Mouse (Mus musculus): ENCODE measurements around the gene Prn. TPM values are rescaled to one million over a fixed set of nuclear protein-coding genes. Genes with fewer than 3 reads are reported as not detected.
A peak's percentile ranks its signal among the peaks of the same experiment; 100 is the strongest.

The Prn gene
- polyA plus RNA-seq, 1 experiment from 2014 or later: not detected

- Histone ChIP-seq H3K27ac (replicated peaks) (peak overlapping the region; percentile 67), H3K36me3 (no peaks in the 10 kb centered on the region), H3K4me3 (0 out of 2 replicates have a peak overlapping the region, but pooled peaks have one; percentile 2), H3K4me1 (peaks cover 39% of the 10 kb centered on the region), H3K27me3 (ENCODE audit: low read depth, poor library complexity, severe bottlenecking) (no peaks in the 10 kb centered on the region), H3K9me3 (replicated peaks) (no peaks in the 10 kb centered on the region)
- no peak for DNase-seq (ENCODE audit: low spot score)
- 30% methylated on average over 5 of the region's 5 CpGs for WGBS
Measured at GRCm38 (mm10) chr2:131892534-131892933, 17.2 kb upstream of the Prn start.

GRCm38 (mm10) chr2:131895106-131895505, 14.7 kb upstream of the Prn start:
- Histone ChIP-seq H3K9me3 (replicated peaks) (no peaks in the 10 kb centered on the region), H3K27me3 (ENCODE audit: low read depth, poor library complexity, severe bottlenecking) (no peaks in the 10 kb centered on the region), H3K36me3 (no peaks in the 10 kb centered on the region), H3K4me1 (peaks cover 21% of the 10 kb centered on the region), H3K4me3 (no peak overlapping the region), H3K27ac (replicated peaks) (no peak overlapping the region)
- DNase-seq (ENCODE audit: low spot score): no peak
- WGBS: 87% methylated on average over 2 of the region's 2 CpGs

- no peaks in the 10 kb centered on the region for H3K9me3 ChIP-seq (replicated peaks)
- no peak for DNase-seq (ENCODE audit: low spot score)
- no peaks in the 10 kb centered on the region for H3K36me3 ChIP-seq
- no peak overlapping the region for H3K4me3 ChIP-seq
- WGBS: 93% methylated on average over 4 of the region's 4 CpGs
- H3K27me3 ChIP-seq (ENCODE audit: low read depth, poor library complexity, severe bottlenecking): no peaks in the 10 kb centered on the region
- H3K4me1 ChIP-seq: peaks cover 15% of the 10 kb centered on the region
- no peak overlapping the region for H3K27ac ChIP-seq (replicated peaks)
Measured at GRCm38 (mm10) chr2:131896011-131896410, 13.7 kb upstream of the Prn start.

GRCm38 (mm10) chr2:131897336-131898109, 12.2 kb upstream of the Prn start:
- H3K36me3 ChIP-seq: no peaks in the 10 kb centered on the region
- WGBS: 95% methylated on average over 12 of the region's 12 CpGs
- no peaks in the 10 kb centered on the region for H3K27me3 ChIP-seq (ENCODE audit: low read depth, poor library complexity, severe bottlenecking)
- no peaks in the 10 kb centered on the region for H3K9me3 ChIP-seq (replicated peaks)
- no peak overlapping the region for H3K4me3 ChIP-seq
- H3K27ac ChIP-seq (replicated peaks): no peak overlapping the region
- H3K4me1 ChIP-seq: peaks cover 5% of the 10 kb centered on the region
- DNase-seq (ENCODE audit: low spot score): no peak

GRCm38 (mm10) chr2:131902423-131902822, 7.3 kb upstream of the Prn start:
- H3K9me3 ChIP-seq (replicated peaks): no peaks in the 10 kb centered on the region
- H3K27ac ChIP-seq (replicated peaks): no peak overlapping the region
- no peak overlapping the region for H3K4me3 ChIP-seq
- H3K4me1 ChIP-seq: no peaks in the 10 kb centered on the region
- H3K36me3 ChIP-seq: no peaks in the 10 kb centered on the region
- H3K27me3 ChIP-seq (ENCODE audit: low read depth, poor library complexity, severe bottlenecking): no peaks in the 10 kb centered on the region
- DNase-seq (ENCODE audit: low spot score): no peak
- WGBS: 55% methylated on average over 2 of the region's 3 CpGs

GRCm38 (mm10) chr2:131902867-131903266, 6.9 kb upstream of the Prn start:
- DNase-seq (ENCODE audit: low spot score): no peak
- H3K4me1 ChIP-seq: no peaks in the 10 kb centered on the region
- no peak overlapping the region for H3K4me3 ChIP-seq
- H3K9me3 ChIP-seq (replicated peaks): no peaks in the 10 kb centered on the region
- H3K27me3 ChIP-seq (ENCODE audit: low read depth, poor library complexity, severe bottlenecking): peaks cover 4% of the 10 kb centered on the region; the same call in 1 of the 2 replicates
- H3K27ac ChIP-seq (replicated peaks): no peak overlapping the region
- WGBS: 66% methylated on average over 8 of the region's 8 CpGs
- no peaks in the 10 kb centered on the region for H3K36me3 ChIP-seq

- H3K36me3 ChIP-seq: no peaks in the 10 kb centered on the region
- H3K9me3 ChIP-seq (replicated peaks): no peaks in the 10 kb centered on the region
- 82% methylated on average over 5 of the region's 5 CpGs for WGBS
- DNase-seq (ENCODE audit: low spot score): no peak
- H3K4me1 ChIP-seq: peaks cover 1% of the 10 kb centered on the region; the same call in 1 of the 2 replicates
- H3K27ac ChIP-seq (replicated peaks): no peak overlapping the region
- peaks cover 13% of the 10 kb centered on the region for H3K27me3 ChIP-seq (ENCODE audit: low read depth, poor library complexity, severe bottlenecking)
- no peak overlapping the region for H3K4me3 ChIP-seq
Measured at GRCm38 (mm10) chr2:131905025-131905424, 4.7 kb upstream of the Prn start.

GRCm38 (mm10) chr2:131905776-131906175, 4.0 kb upstream of the Prn start:
- DNase-seq (ENCODE audit: low spot score): no peak
- WGBS: 87% methylated on average over 6 of the region's 6 CpGs
- Histone ChIP-seq H3K27me3 (ENCODE audit: low read depth, poor library complexity, severe bottlenecking) (peaks cover 21% of the 10 kb centered on the region), H3K4me1 (peaks cover 5% of the 10 kb centered on the region; the same call in 1 of the 2 replicates), H3K4me3 (no peak overlapping the region), H3K36me3 (no peaks in the 10 kb centered on the region), H3K27ac (replicated peaks) (no peak overlapping the region), H3K9me3 (replicated peaks) (no peaks in the 10 kb centered on the region)

- peaks cover 9% of the 10 kb centered on the region for H3K4me1 ChIP-seq
- H3K9me3 ChIP-seq (replicated peaks): no peaks in the 10 kb centered on the region
- DNase-seq (ENCODE audit: low spot score): no peak
- no peak overlapping the region for H3K27ac ChIP-seq (replicated peaks)
- no peak overlapping the region for H3K4me3 ChIP-seq
- no peaks in the 10 kb centered on the region for H3K36me3 ChIP-seq
- 84% methylated on average over 3 of the region's 3 CpGs for WGBS
- H3K27me3 ChIP-seq (ENCODE audit: low read depth, poor library complexity, severe bottlenecking): peaks cover 25% of the 10 kb centered on the region
Measured at GRCm38 (mm10) chr2:131906266-131906665, 3.5 kb upstream of the Prn start.

GRCm38 (mm10) chr2:131906846-131907245, 2.9 kb upstream of the Prn start:
- peaks cover 30% of the 10 kb centered on the region for H3K27me3 ChIP-seq (ENCODE audit: low read depth, poor library complexity, severe bottlenecking)
- DNase-seq (ENCODE audit: low spot score): no peak
- H3K27ac ChIP-seq (replicated peaks): no peak overlapping the region
- H3K36me3 ChIP-seq: no peaks in the 10 kb centered on the region
- H3K4me1 ChIP-seq: peaks cover 13% of the 10 kb centered on the region
- no peaks in the 10 kb centered on the region for H3K9me3 ChIP-seq (replicated peaks)
- no peak overlapping the region for H3K4me3 ChIP-seq
- 78% methylated on average over 1 of the region's 1 CpGs for WGBS

- peaks cover 30% of the 10 kb centered on the region for H3K27me3 ChIP-seq (ENCODE audit: low read depth, poor library complexity, severe bottlenecking)
- no peaks in the 10 kb centered on the region for H3K36me3 ChIP-seq
- 83% methylated on average over 5 of the region's 5 CpGs for WGBS
- H3K27ac ChIP-seq (replicated peaks): no peak overlapping the region
- no peak overlapping the region for H3K4me3 ChIP-seq
- DNase-seq (ENCODE audit: low spot score): no peak
- peaks cover 13% of the 10 kb centered on the region for H3K4me1 ChIP-seq
- no peaks in the 10 kb centered on the region for H3K9me3 ChIP-seq (replicated peaks)
Measured at GRCm38 (mm10) chr2:131907311-131907710, 2.4 kb upstream of the Prn start.

- Histone ChIP-seq H3K9me3 (replicated peaks) (no peaks in the 10 kb centered on the region), H3K27me3 (ENCODE audit: low read depth, poor library complexity, severe bottlenecking) (peaks cover 30% of the 10 kb centered on the region), H3K36me3 (no peaks in the 10 kb centered on the region), H3K4me3 (no peak overlapping the region), H3K4me1 (peaks cover 13% of the 10 kb centered on the region), H3K27ac (replicated peaks) (no peak overlapping the region)
- DNase-seq (ENCODE audit: low spot score): no peak
- 91% methylated on average over 7 of the region's 7 CpGs for WGBS
Measured at GRCm38 (mm10) chr2:131908351-131908861, 1.4 kb upstream of the Prn start.

- peak overlapping the region; percentile 62; the same call in 1 of the 2 replicates for H3K4me3 ChIP-seq
- H3K4me1 ChIP-seq: peaks cover 13% of the 10 kb centered on the region
- 86% methylated on average over 1 of the region's 1 CpGs for WGBS
- no peaks in the 10 kb centered on the region for H3K36me3 ChIP-seq
- H3K27me3 ChIP-seq (ENCODE audit: low read depth, poor library complexity, severe bottlenecking): peaks cover 30% of the 10 kb centered on the region
- H3K27ac ChIP-seq (replicated peaks): no peak overlapping the region
- no peak for DNase-seq (ENCODE audit: low spot score)
- H3K9me3 ChIP-seq (replicated peaks): no peaks in the 10 kb centered on the region
Measured at GRCm38 (mm10) chr2:131908906-131909305, 851 bp upstream of the Prn start.

Measured in midbrain, embryonic 10.5 days (tissue).